Mouse (Mus musculus) urinary bladder, adult 2 months (tissue): ENCODE measurements at regions not wholly inside any gene's neighbourhood (a gene's known extent, or its start where the extent isn't known, plus 50 kb on each side); places are given as distances from the start of the nearest gene placed in this dataset.

Experiments used
- DNase-seq: peaks from one replicate; pipeline ENCODE4 v3.0.0; 2022; ENCODE audit warnings: low spot score

- DNase-seq, result no peak
These were observed 164.5 kb downstream of the Gm765 start for GRCm38 (mm10) chr6:98178005-98178404.

GRCm38 (mm10) chr6:98149043-98149813, 193.3 kb downstream of the Gm765 start:
- DNase-seq, result no peak

DNA sequence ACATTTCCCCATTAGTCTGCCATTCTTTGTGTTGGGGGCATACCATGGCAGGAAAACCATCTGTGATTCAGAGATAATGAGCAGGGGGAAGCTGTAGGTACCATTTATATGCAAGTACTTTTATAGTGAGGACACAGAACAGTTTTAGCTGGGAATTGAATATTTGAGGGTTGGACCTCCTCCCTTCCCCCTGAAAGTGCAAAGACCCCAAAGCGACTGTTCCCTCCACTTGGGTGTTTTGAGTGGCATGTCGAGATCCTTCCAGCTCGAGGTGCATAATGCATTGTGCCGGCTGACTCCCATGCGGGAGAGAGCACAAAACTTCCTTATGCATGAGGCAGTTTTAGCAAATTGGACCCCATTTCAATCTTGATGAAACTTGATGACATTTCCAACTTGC, 194.7 kb downstream of the Gm765 start:
- no peak for DNase-seq

- DNase-seq, result no peak
These were observed 209.6 kb downstream of the Gm765 start for GRCm38 (mm10) chr6:98132931-98133330.

GRCm38 (mm10) chr6:98125434-98125833, 217.1 kb downstream of the Gm765 start:
- DNase-seq, result no peak

- no peak for DNase-seq
These were observed 224.0 kb downstream of the Gm765 start for GRCm38 (mm10) chr6:98118355-98119150.

DNA sequence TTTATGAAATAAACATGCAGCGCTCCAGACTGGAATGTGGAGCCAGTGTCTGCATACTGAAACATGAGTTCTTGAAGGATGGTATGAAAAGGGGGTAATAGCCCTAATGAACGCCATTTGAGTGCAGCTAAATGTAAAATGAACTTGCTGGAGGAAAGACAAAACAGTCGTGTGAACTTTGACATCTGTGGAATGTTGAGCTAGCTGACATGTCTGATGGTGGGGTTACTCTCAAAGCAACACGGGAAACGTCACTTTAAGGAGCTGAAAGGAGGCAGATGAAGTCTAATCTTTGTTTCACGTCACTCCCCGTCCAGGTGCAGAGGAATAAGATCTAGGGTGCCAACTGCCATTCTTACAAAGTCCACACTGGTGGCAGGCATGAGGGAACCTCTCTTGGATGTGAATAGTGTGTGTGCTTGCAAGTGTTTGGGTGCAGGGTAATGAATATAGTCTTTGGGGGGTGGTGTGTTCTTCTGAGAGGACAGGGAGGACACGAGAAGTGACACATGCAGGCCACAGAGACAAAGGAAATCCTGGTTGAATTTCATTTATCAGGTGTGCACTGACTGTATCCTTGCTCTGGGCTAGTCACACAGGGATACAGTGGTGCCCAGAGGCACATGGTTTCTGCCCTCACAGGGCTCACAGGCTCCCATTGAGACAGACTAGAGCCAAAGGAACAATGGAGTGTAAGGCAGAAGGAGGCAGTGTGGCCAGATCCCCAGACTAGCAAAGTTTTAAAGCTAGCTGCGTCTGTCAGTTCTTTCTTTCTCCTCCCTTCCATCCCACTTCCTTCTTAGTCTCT, 228.0 kb downstream of the Gm765 start:
- no peak for DNase-seq

DNA sequence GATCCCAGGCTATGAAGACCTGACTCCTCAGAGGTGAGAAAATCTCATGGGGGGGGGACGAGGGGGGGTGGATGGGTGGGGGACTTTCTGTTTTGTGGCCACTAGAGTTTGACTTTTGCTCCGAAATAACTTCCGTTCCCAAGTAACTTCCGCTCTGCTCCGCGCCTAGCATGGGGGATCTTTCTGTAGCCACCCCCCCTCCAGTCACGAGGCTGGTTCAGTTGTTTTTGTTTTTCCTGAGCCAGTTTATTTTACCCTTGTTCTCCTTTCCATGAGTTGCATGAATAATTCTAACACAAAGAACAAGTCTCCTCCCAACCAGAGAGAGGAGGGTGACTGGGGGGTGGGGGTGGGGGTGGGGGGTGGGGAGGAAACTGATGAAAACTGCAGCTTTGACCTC, 228.8 kb downstream of the Gm765 start:
- DNase-seq, result no peak

GRCm38 (mm10) chr6:98112495-98113115, 229.9 kb downstream of the Gm765 start:
- no peak for DNase-seq

- DNase-seq, result no peak
These were observed 235.4 kb downstream of the Gm765 start for GRCm38 (mm10) chr6:98107123-98107522.

GRCm38 (mm10) chr6:98105280-98106090, 237.1 kb downstream of the Gm765 start:
- DNase-seq, result peak; percentile 42

- no peak for DNase-seq
These were observed 238.1 kb downstream of the Gm765 start for GRCm38 (mm10) chr6:98104432-98104831.

GRCm38 (mm10) chr6:98101023-98101422, 241.5 kb downstream of the Gm765 start:
- no peak for DNase-seq

DNA sequence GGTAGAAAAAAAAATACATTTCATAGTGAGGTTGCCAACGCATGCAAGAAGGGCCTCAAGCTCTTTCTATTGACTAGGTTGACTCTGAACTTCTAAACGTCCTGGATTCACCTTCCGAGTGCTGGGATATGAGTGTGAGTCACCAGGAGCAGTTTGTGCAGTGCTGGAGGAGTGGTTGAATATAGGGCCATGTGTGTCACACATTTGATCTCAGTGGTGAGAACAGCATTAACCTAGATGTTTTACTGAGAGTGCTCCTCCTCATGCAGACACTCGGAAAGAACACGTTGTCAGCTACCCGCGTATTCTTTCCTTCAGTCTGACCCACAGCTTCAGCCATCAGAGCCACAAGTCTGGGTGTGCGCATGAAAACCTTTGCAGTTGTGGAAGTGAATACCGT, 243.4 kb downstream of the Gm765 start:
- no peak for DNase-seq

DNA sequence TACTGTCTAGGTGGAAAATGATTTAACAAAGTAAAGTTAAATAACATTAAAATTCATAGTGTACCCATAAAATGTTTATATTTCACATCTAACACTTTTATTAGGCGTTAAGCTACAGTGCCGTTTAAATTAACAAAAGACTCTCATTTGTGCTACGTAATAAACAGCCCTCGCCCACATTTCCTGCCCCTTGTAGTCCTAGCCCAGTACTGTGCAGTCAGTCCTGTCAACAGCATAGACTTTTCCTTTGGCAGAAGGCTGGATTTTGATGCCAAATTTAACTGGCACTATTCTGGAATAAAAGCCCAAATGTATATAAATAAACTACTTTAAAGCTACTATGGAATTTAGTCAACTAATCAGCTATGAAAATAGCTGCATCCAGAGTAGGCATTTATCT, 247.3 kb downstream of the Gm765 start:
- DNase-seq, result no peak

GRCm38 (mm10) chr6:98089185-98089584, 253.4 kb downstream of the Gm765 start:
- DNase-seq, result no peak

- DNase-seq, result no peak
These were observed 262.5 kb downstream of the Gm765 start for GRCm38 (mm10) chr6:98080076-98080475.
